Mouse (Mus musculus) cerebellum, postnatal 4 days (tissue): ENCODE data around the gene Ints7.

Experiments
- DNase-seq, 2 experiments: peaks; one replicate each; pipeline ENCODE4 v3.0.0; 2022; ENCODE audit warnings: low spot score in 2 of 2, mixed read lengths in 1 of 2

The Ints7 gene

DNA sequence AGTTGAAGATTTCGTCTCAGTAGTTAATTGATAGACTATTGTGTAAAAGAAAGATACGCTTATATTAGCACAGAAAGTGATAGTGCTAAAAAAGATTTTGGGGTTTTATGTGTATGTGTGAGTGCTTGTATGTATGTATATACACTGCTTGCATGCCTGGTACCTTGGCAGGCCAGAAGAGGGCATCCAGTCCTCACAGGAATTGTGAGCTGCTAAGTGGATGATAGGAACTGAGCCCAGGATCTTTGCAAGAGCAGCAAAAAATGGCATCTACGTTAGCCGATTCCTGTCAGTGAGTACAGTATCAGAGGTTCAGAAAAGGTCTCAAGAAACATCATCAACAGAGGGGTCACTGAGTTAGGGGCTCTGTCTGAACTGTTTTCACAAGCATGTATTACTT is 9.0 kb downstream of the Ints7 start:
- no peak for DNase-seq

DNA sequence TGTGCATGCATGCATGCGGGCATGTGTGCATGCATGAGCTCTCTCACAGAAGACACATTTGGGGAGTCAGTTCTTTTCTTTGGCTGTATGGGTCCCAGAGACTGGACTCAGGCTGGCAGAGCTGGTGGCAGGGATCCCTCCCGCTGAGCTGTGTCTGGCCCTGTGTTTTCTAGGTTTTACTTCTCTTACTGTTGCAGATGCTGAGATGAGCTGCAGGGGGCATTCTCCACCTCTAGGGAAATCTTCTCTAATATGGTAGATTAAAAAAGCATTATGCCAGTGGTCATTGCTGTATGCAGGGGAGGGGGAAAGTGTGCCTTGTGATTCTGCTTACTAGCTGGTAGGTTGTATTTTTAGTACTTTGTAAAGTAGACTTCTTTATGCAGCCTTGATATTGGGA is 10.3 kb downstream of the Ints7 start:
- DNase-seq = no peak

DNA sequence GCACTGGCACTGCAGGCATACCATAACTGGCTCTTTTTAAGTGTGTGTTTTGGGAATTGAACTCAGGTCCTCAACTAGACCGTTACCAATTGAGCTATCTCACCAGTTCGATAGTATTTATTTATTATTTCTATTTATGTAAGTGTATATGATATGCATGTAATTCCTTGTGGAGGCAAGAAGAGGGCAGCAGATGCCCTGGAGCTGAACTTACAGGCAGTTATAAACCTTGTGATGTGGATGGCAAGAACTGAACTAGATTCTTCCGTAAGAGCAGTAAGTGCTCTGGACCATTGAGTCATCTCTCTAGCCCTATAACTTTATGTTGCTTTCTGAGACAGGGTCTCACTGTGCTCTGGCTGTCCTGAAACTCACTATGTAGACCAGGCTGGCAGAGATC is 11.6 kb downstream of the Ints7 start:
- no peak for DNase-seq

DNA sequence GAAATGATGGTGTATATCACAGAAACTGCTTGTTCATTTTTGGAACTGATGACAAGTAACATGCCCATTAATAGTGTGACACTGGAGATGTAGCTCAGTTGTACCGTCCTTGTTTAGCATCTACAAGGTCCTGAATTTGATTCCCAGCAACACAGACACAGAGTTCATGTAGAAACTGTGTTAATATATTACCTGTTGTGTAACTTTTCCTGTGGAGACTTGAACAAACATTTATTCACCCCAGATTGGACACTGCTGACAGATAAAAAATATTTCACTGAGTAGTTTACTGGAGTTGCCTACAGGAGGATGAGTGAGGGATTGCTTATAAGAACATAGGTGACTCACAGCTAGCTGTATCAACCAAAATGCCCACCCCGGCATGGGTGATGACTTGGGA is 13.3 kb downstream of the Ints7 start:
- no peak for DNase-seq

GRCm38 (mm10) chr1:191592016-191592720 is 16.7 kb downstream of the Ints7 start:
- DNase-seq = no peak

GRCm38 (mm10) chr1:191596076-191596475 is 20.6 kb downstream of the Ints7 start:
- DNase-seq = no peak

DNA sequence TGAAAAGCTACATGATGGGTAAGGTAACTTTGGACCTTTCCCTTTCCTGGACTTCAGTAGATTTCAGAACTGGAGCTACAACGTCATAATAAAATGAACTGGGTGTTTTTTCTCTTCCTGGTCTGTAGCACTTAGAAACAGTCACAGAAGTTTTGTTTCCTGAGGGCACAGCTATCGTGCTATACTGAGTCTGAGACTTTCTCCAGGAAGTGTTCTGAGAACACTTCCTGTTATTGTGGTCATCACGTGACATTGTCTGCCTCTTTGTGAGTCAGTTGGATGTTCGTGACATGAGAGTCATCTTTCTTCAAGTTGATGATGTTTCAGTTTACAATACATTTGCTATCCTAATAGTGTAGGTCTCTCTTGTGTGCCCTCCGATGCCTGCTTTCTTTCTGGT is 23.8 kb downstream of the Ints7 start:
- no peak for DNase-seq

DNA sequence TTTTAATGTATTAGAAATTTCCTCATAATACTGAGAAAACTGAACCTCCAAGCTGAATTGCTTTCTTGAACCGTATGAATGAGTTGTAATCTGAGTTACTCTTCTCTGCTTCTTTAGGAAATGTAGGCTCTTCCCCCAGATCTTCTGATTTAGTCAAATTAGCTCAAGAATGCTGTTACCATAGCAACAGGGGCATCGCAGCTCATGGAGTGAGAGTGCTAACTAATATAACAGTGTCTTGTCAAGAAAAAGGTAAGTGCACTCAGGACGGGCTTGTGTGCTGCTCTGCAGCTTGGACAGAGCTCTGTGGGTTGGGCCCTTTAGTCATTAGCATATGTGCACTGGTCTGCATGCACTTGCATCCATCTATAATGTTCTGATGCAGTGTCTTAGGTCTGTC is 29.3 kb downstream of the Ints7 start:
- no peak for DNase-seq

DNA sequence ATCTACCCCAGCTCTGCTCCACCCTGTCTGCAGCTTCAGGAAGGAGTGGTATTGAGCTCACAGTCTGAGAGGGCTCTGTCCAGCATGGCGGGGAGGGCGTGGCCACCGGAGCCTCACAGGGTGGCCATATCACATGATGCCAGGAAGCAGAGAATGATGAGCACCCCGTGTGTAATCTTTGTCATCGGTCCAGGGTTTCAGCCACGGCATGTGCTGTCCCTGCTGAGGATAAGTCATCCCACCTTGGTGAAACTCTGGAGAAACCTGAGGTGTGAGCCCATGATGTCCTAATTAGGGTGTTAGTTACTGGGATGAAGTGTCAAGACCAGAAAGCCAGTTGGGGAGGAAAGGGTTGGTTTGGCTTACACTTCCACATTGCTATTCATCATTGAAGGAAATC is 33.6 kb downstream of the Ints7 start:
- DNase-seq = no peak

DNA sequence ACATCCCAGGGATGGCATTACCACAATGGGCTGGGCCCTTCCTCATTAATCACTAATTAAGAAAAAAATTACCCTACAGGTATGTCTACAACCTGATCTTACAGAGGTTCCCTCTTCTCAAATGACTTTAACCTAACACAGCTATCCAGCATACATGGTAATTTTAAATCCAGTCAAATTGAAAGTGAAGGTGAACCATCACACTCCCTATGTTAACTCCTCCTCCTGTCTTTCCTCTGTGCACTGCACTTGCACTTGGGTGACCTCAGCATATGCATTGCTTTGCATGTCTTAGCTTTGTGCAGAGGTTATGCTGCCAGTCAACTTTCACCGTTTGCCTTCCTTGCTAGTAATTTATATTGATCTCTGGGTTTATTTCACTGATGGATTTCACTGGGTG is 34.1 kb downstream of the Ints7 start:
- no peak for DNase-seq

GRCm38 (mm10) chr1:191610357-191610756 is 34.9 kb downstream of the Ints7 start:
- DNase-seq = no peak

GRCm38 (mm10) chr1:191611686-191612085 is 36.2 kb downstream of the Ints7 start:
- no peak for DNase-seq

- DNase-seq = no peak
These were observed 37.4 kb downstream of the Ints7 start for GRCm38 (mm10) chr1:191612877-191613276.

DNA sequence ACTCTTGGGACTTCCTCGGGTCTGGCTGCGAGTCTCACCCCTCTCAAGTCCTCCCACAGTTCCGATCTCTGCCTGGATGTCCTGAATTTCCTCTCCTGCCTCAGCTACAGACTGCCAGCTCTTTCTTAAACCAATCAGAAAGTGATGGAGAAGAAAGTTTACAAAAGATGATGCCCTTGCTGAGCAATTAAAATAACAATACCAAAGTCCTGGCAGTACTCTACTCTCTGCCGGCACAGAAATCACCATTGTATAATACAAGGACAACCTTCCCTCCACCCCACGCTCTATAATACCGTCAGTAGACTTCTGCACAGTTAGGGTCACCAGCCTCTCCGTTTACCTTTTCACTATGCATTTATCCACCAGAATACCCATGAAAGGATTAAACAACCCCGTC is 40.8 kb downstream of the Ints7 start:
- no peak for DNase-seq

- DNase-seq = no peak
These were observed 42.2 kb downstream of the Ints7 start for GRCm38 (mm10) chr1:191617589-191617988.

DNA sequence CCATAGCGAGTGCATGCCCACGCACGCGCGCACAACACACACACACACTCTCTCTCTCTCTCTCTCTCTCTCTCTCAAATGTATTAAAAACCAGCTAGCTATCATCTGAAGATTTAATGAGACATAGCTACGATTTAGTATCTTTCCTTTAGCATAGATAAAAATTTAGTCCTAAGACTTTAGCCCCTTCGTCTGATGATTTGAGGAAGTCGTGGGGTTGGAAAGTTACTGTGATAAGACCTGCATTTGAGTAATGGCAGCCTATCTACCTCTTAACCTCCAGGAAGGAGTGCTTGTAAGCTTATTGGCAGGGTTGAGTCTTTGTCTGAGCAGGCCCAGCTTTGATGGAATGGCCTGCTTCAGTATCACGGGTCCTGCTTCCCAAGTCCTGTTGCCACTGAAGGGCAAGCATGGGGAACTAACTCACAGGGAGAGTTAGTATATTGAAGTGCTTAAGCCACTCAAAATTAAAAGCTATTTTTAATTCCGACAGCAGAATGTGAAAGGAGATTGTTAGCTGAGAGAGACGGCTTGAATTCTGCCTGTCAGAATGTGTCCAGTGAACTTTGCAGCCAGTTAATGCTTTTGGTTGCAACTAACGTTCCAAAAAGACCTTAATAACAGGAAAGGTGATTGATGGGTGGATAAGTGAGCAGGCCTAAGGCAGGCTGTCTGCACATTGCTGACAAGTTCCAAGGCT is 42.8 kb downstream of the Ints7 start:
- DNase-seq = no peak

DNA sequence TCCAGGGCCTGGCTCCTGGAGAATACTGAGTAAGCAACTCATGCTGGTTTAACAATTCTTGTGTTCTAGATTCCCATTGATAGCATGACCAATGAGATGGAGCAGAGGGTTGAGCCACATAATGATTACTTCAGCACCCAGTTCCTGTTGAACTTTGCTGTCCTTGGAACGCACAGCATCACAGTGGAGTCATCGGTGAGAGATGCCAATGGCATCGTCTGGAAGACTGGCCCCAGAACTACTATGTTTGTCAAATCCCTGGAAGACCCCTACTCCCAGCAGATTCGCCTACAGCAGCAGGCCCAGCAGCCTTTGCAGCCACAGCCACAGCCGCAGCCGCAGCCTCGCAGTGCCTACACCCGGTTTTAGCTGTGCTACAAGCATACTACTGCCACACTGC is 45.7 kb downstream of the Ints7 start:
- DNase-seq = no peak

DNA sequence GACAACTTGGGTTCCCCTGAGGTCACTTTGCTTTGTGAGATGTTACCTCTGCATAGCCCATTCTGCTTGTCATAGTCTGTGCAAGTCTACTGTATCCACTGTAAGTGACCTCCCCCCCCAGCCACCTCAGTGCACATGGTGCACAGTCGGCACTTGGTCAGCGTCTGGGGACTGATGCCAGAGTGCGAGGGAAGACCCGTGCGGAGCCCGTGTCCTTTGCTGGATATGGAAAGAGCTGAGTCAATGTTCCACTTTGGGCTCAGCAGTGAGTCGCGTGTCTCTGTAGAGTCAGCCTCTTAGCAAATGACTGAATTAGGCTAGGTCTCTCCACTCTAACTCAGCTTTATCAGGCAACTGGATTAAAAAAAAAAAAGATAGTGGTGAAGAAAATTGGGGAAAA is 47.4 kb downstream of the Ints7 start:
- DNase-seq = no peak

GRCm38 (mm10) chr1:191624492-191624891 is 49.1 kb downstream of the Ints7 start:
- no peak for DNase-seq

GRCm38 (mm10) chr1:191625026-191625425 is 49.6 kb downstream of the Ints7 start:
- no peak for DNase-seq

DNA sequence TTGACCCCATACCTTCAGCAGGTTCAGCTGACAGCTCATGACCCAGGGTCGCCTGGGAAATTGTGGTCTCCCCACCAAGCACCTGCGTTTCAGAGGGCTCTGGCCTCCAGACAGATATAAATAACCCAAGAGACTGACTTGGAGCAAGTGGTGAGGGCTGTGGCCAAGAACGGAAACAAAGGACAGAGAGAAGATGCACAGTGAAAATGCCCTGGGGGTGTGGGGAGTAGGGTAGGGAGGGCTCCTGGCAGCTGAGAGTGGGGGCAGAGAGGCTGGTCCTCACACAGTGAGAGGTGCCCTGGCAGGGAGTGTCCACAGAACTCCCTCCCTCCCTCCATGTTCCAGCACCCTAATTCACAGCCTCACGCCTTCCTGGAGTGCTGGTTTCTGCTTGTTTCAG is 50.2 kb downstream of the Ints7 start:
- no peak for DNase-seq

DNA sequence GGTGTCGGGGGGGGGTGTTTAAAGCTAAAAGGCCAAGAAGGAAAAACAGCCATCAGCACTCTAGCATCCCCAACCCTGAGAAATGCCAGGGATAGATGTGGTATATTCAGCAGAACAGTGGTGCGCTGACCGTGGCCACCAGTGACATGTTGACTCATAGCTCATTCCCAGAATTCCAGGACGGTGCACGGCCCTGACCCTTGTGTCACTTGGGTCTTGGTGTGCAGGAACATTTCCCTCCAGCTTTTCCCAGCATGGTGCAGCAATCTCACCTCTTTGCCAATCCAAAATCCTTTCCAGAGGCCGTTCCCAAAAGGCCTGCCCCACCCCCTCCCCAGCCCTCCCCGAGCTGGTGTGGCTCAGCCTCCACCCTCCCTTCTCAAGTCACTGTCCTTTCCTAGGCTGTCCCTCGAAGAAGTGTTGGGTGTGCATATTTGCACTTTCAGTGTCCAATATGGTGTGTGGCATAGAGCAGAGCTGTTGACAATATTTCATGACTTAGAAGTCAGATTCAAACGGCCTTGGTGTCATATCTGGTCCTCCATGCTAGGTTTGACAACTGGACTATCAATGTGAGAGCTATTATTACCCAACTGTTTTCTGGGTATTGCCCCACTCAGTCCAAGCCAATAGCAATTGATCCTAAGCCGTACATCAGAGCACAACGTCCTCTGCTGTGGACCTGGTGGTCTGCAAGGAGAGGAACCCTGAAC is 53.2 kb downstream of the Ints7 start:
- DNase-seq = no peak

DNA sequence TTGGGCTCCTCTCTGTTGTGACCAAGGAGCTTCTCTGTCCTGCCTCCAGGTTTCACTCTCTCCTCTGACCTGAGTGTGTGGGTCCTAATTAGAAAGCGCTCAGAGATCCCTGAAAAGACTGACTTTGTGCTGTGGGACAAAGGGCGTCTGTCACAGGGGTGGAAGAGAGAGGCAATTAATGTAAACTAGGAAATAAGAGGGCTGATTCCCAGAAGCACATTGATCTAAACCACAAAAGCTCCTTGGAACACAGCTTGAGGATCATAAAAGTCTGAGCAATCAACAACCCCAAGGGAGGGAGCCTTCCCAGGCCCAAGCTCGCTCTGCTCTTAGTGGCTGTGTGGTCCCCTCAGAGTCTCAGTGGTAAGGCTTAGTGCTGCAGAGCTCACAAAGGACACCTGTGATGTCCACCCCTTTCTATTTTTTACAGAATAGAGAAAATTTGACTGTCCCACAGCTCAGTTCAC is 53.8 kb downstream of the Ints7 start:
- DNase-seq = no peak
